In genomic region chr7:125827420-125827819, GRCm38 (mm10) we compare ENCODE assay signal across 15 mouse cellular contexts.
DNase-seq lines count a peak whose midpoint lies in the region; ATAC-seq and TF ChIP-seq lines count a peak whose summit lies in the region.
"Had no signal": no experiment of that assay in that cellular context is flagged by ENCODE, and none has a peak within 500 bp of the region (broad histone marks: within the 10 kb centered on the region; RNA-seq: fewer than 3 reads in every experiment).

No protein-coding gene starts in this region.

- intact Hi-C loops in heart, postnatal 36 days (cut with DNase I): no loop called here

- no peak overlapping the region for H3K9ac ChIP-seq in heart, postnatal 0 days (replicated peaks; ENCODE audit: low read depth, low read length)
- no peak overlapping the region for H3K9ac ChIP-seq in limb, embryonic 15.5 days
- H3K9ac ChIP-seq: forebrain, embryonic 13.5 days; midbrain, embryonic 13.5 days; neural tube, embryonic 13.5 days had no signal

- no peak for TF ChIP-seq POLR2A in thymus, adult 2 months (IDR thresholded peaks at IDR 0.05; ENCODE audit: control insufficient read depth, extremely low read depth, insufficient read depth, low read length, poor library complexity)

- H3K27me3 ChIP-seq in heart, postnatal 0 days (ENCODE audit: control insufficient read depth, insufficient read depth, low read length): no peaks in the 10 kb centered on the region
- H3K27me3 ChIP-seq in embryonic facial prominence, embryonic 10.5 days (replicated peaks; ENCODE audit: low read depth, poor library complexity, severe bottlenecking): no peaks in the 10 kb centered on the region
- H3K27me3 ChIP-seq in limb, embryonic 15.5 days: no peaks in the 10 kb centered on the region
- no peaks in the 10 kb centered on the region for H3K27me3 ChIP-seq in thymus, adult 2 months (ENCODE audit: control insufficient read depth, insufficient read depth, low read length)
- H3K27me3 ChIP-seq: forebrain, embryonic 13.5 days; midbrain, embryonic 13.5 days; neural tube, embryonic 13.5 days had no signal

- H3K36me3 ChIP-seq in heart, postnatal 0 days (replicated peaks; ENCODE audit: control insufficient read depth, insufficient read depth, low read length): no peaks in the 10 kb centered on the region
- peaks cover 13% of the 10 kb centered on the region; the same call in 1 of the 2 replicates for H3K36me3 ChIP-seq in embryonic facial prominence, embryonic 10.5 days (replicated peaks)
- 0 out of 2 replicates have a peak, but pooled peaks cover under 1% of the 10 kb centered on the region for H3K36me3 ChIP-seq in limb, embryonic 15.5 days
- no peaks in the 10 kb centered on the region for H3K36me3 ChIP-seq in thymus, adult 2 months (ENCODE audit: control insufficient read depth, insufficient read depth, low read length)

- no peak for DNase-seq in heart, postnatal 0 days (ENCODE audit: low spot score)
- no peak for DNase-seq in heart, postnatal 36 days
- no peak for DNase-seq in embryonic facial prominence, embryonic 10.5 days (ENCODE audit: low spot score)
- peak; percentile 21 for DNase-seq in kidney, adult 18-20 months
- no peak for DNase-seq in thymus, adult 2 months
- DNase-seq in cerebellum, postnatal 25 days: no peak
- DNase-seq: cerebellum, adult 18-20 months; heart, adult 18-20 months; right cerebral cortex, postnatal 25 days; thymus, adult 18-20 months had no signal

- no peak for TF ChIP-seq EP300 in heart, postnatal 0 days (IDR thresholded peaks at IDR 0.05; ENCODE audit: low read depth)

- H3K4me1 ChIP-seq in heart, postnatal 0 days (ENCODE audit: control insufficient read depth, insufficient read depth): peaks cover 50% of the 10 kb centered on the region
- H3K4me1 ChIP-seq in embryonic facial prominence, embryonic 10.5 days: peaks cover 45% of the 10 kb centered on the region
- H3K4me1 ChIP-seq in limb, embryonic 15.5 days: peaks cover 39% of the 10 kb centered on the region
- H3K4me1 ChIP-seq in thymus, adult 2 months (replicated peaks; ENCODE audit: control insufficient read depth, insufficient read depth, low read length): no peaks in the 10 kb centered on the region

- H3K4me3 ChIP-seq in heart, postnatal 0 days (ENCODE audit: low read depth, low read length): no peak overlapping the region
- no peak overlapping the region for H3K4me3 ChIP-seq in embryonic facial prominence, embryonic 10.5 days
- H3K4me3 ChIP-seq in limb, embryonic 15.5 days: no peak overlapping the region
- H3K4me3 ChIP-seq in thymus, adult 2 months (ENCODE audit: control insufficient read depth, insufficient read depth, low read length): no peak overlapping the region
- H3K4me3 ChIP-seq: forebrain, embryonic 13.5 days; midbrain, embryonic 13.5 days; neural tube, embryonic 13.5 days had no signal

- no peak for ATAC-seq in heart, postnatal 0 days (ENCODE audit: insufficient read depth, low read depth)
- ATAC-seq in limb, embryonic 15.5 days (ENCODE audit: insufficient number of reproducible peaks, low FRiP score, low TSS enrichment, low read depth): 0 out of 2 replicates have a peak, but pooled peaks have one; percentile 31
- ATAC-seq: forebrain, embryonic 13.5 days; midbrain, embryonic 13.5 days had no signal

- no peak for TF ChIP-seq CTCF in heart, postnatal 0 days (IDR thresholded peaks at IDR 0.05; ENCODE audit: low read depth)
- no peak for TF ChIP-seq CTCF in thymus, adult 2 months (IDR thresholded peaks at IDR 0.05; ENCODE audit: borderline replicate concordance, control insufficient read depth, extremely low read depth, insufficient read depth, low read length, poor library complexity)

- 0 out of 2 replicates have a peak overlapping the region, but pooled peaks have one; percentile 12 for H3K27ac ChIP-seq in heart, postnatal 0 days (ENCODE audit: low read depth)
- H3K27ac ChIP-seq in embryonic facial prominence, embryonic 10.5 days (replicated peaks): peak overlapping the region; percentile 25; the same call in 1 of the 2 replicates
- H3K27ac ChIP-seq in limb, embryonic 15.5 days: peak overlapping the region; percentile 33; the same call in 1 of the 2 replicates
- H3K27ac ChIP-seq in thymus, adult 2 months (ENCODE audit: control insufficient read depth, insufficient read depth, low read length): no peak overlapping the region
- H3K27ac ChIP-seq: midbrain, embryonic 13.5 days; neural tube, embryonic 13.5 days had no signal

- whole genome bisulfite sequencing in heart, postnatal 0 days: 54% methylated on average over 9 of the region's 9 CpGs
- WGBS in embryonic facial prominence, embryonic 10.5 days: 50% methylated on average over 9 of the region's 9 CpGs
- 40% methylated on average over 9 of the region's 9 CpGs for WGBS in limb, embryonic 15.5 days
- WGBS in thymus, adult 2 months: 64% methylated on average over 9 of the region's 9 CpGs

- H3K9me3 ChIP-seq in heart, postnatal 0 days (replicated peaks; ENCODE audit: control insufficient read depth, low read length): no peaks in the 10 kb centered on the region
- no peaks in the 10 kb centered on the region for H3K9me3 ChIP-seq in embryonic facial prominence, embryonic 10.5 days
- H3K9me3 ChIP-seq in limb, embryonic 15.5 days: no peaks in the 10 kb centered on the region
- H3K9me3 ChIP-seq: forebrain, embryonic 13.5 days; midbrain, embryonic 13.5 days; neural tube, embryonic 13.5 days had no signal

- H3K4me2 ChIP-seq in heart, postnatal 0 days (ENCODE audit: low read depth, low read length): no peak overlapping the region
- H3K4me2 ChIP-seq in limb, embryonic 15.5 days: no peak overlapping the region
- H3K4me2 ChIP-seq: forebrain, embryonic 13.5 days; liver, embryonic 11.5 days; midbrain, embryonic 13.5 days; neural tube, embryonic 13.5 days had no signal
